Mouse (Mus musculus): ENCODE measurements around the gene Ngrn.

Gene Ngrn

GRCm38 (mm10) chr7:80307766-80308165 is 46.8 kb downstream of the Ngrn start:
- no peak for DNase-seq (ENCODE audit: low read depth, low spot score)

- DNase-seq (ENCODE audit: low read depth, low spot score) = no peak
Measured at GRCm38 (mm10) chr7:80310771-80311170, 49.8 kb downstream of the Ngrn start.

Measured in WW6 (cell line).